Mouse (Mus musculus) natural killer cell, adult 2 months (primary cell): ENCODE data around the gene Cd5l.

Experiments used
- DNase-seq, 2 experiments: peaks; one replicate each; pipeline ENCODE4 v3.0.0; 2022; ENCODE audit warnings: low spot score in 2 of 2

Gene Cd5l

DNA sequence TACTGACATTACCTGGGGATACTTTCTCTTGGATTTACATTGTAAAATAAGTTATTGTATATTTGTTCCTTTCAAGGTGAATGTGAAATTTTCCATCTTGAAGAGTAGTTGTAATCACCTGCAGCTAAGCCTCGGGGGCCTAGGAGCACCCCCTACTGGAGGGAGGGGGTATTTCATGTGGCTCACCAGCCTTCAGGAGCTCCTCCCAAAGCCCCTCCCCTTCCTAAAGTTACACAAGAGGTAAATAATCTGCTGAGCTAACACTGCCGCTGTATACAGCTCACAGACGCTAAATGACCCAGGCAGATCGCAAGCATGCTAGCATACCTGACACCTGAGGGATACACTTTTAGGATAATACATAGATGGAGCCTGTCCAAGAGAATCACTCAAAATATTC lies 50.5 kb downstream of the Cd5l start:
- peak; percentile 34 to 78 for DNase-seq

DNA sequence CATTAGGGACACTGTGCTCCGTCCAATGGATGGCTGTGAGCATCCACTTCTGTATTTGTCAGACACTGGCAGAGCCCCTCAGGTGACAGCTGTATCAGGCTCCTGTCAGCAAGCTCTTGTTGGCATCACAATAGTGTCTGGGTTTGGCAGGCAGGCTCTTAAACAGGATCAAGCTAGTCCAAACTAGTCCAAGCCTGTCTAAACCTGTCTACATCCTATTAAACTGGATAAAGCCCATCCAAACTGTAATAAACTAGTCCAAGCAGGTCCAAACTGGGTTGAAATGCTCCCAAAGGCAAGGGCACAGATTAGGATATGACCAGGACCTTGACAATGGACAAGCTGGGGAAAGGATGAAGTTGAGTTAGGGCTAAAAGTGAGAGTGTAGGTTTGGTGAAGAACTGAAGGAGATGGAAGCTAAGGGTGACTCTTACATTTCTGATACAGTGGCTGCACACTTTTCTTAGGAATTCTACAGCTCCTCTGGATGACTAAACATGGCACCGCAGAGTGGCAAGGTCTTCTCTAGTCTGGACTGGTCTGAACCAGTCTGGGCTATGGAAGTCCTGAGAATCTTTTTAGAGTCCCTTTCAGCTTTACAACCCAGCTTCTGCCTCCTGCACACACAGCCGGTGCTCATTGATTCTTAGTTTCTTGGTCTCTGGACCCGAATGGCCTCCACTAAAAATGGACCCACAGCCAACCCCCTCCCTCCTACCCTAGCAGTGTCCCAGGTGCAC lies 51.7 kb downstream of the Cd5l start:
- no peak for DNase-seq

DNA sequence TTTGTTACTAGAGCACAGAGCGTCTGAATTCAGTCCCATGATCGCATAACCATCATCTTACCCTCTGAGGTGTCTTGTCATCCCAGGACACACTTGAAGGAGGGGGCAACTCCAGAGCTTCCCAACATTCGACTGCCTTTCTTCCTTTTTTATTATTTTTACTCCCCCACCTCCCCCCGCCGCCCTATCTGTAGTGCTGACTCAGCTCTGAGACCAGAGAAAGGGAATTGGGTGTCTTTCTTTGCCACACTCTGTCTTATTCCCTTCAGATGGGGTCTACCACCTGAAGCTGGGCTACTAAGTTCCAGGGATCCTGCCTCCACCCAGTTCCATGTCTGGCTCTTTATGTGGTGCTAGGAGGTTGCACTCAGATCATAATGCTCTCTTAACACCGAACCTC lies 52.9 kb downstream of the Cd5l start:
- DNase-seq = no peak

DNA sequence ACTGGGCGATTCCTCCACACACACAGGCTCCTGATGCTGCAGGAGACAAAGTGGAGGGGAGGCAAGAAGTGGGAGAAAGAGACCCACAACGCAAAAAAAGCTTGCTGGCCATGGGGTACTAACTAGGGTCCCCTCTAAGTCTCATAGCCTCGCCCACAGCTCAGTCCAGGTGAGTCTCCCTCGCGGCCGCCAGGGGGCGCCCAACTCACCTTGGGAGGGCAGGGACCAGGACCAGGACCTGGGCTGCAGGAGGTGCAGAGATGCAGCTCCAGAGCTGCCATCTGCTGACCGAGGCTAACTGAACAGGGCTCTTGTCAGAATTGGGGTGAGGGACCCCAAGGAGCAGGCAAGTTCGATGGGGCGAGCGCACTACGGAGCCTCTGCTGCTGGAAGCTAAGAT lies 53.5 kb downstream of the Cd5l start:
- peak; percentile 32 to 54 for DNase-seq

DNA sequence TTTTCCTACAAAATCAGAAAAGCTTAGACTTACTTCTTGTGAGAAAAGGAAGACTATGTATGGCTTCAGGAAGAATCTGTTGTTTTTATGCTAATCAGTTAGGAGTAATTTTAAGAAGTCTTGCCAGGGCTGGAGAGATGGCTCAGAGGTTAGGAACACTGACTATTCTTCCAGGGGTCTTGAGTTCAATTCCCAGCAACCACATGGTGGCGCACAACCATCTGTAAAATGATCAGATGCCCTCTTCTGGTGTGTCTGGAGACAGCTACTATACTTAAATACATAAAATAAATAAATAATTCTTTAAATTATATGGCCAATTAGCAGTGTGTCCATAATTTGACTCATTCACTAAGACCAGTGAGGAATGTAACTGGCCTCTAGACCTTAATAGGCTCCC lies 63.0 kb downstream of the Cd5l start:
- no peak for DNase-seq
